Mouse (Mus musculus) liver, embryonic 14 days (tissue): ENCODE data around the gene Nav3. TPM values are rescaled to one million over a fixed set of nuclear protein-coding genes. Genes with fewer than 3 reads are reported as not detected.

Experiments used
- polyA plus RNA-seq: library from polyadenylated mRNA; depleted of rRNA; stranded (reverse); fragments of >200 nt; gene quantifications from 2 replicates; pipeline ENCODE4 v1.2.3, GENCODE M21; 2012; rRNA removed

The Nav3 gene
- 0.05 and 0.10 TPM in 2 replicates for polyA plus RNA-seq

GRCm38 (mm10) chr10:110455838-110456493 is at the start of gene Nav3:
Gene Nav3, minus strand, starts transcription at chr10:110456204.

